Mouse (Mus musculus) kidney, adult 18-20 months (tissue): Measurements from ENCODE around the gene Dhx9.
"Not testable (repeated sequence)": the region's sequence is repeated elsewhere in the genome, so short reads cannot be mapped to it uniquely, and the experiment has no call there.

Source experiments
- DNase-seq: peaks from one replicate; pipeline ENCODE4 v3.0.0; 2021

Dhx9 gene

DNA sequence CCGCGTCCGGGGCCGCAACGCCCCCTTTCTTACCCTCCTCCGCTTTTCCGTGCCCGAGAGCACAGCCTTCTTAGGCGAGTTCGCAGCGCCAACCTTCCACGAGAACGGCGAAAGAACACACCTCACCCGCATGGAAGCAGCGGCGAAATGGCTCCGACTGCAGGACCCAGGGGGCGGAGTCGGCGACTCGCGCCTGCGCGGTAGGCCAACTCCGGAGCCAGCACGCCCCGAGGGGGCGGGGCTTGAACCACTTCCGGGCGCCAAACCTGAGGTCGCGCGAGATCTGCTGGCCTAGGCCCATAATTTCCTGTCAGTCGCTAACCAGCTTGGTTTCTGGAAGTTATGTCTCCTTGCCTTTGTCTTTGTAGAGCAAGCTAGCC lies at the start of gene Dhx9:
Gene Dhx9, minus strand, starts transcription at position 161 of the 380 bp plus-strand sequence.
- peak; percentile 99 for DNase-seq

DNA sequence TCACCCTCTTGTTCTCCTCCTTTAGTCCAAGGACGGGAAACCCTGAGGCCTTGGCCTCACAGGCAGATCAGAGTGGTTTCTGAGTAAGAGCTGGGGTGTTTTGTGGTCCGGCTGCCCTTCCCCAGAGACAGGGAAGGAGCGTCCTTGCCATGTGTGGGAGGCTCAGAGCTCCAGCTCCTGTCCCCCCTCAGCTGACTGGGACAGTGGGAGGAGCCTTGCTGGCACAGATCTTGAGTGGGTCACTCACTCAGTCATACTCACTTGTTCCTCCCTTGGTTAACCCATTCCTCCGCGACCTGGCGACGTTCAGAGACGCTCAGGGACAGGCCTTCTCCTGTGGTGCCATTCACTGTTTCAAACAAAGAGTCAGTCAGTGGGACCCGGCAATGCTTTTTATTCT lies 48.2 kb upstream of the Dhx9 start:
- no peak for DNase-seq

DNA sequence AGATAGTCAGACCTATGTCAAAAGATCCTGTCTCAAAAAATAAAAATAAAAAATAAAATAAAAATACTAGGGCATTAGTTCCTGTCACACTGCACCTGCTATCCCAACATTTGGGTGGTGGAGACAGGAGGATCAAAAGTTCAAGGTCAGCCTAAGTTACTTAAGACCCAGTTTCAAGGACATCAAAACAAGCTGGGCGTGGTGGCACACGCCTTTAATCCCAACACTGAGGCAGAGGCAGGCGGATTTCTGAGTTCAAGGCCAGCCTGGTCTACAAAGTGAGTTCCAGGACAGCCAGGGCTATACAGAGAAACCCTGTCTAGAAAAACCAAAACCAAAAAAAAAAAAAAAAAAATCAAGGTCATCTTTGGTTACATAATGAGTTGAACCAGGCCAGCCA lies 45.4 kb upstream of the Dhx9 start:
- DNase-seq, result not testable (repeated sequence)

DNA sequence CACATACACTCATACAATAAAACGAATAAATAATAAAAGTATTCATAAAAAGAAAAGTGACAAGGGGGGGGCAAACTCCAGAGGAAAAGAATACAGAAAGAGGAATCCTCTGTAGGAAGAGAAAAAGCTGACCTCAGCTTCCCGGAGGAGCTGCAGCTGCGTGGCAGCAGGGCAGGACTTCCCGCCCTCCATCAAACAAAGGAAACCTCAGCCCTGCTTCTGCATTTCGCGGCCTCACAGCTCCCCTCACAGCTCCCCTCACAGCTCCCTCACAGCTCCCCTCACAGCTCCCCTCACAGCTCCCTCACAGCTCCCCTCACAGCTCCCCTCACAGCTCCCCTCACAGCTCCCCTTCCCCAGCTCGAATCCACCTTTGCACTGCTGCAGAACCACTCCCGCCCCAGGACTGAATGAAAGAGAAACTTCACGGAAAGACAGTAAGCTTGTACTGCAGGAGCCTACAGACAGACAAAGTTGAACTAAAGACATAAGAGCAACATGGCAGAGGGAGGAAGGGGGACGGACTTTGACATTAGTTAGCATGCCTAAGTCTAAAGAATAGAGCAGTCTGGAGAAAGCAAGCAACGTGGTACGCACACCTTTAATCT lies 44.9 kb upstream of the Dhx9 start:
- no peak for DNase-seq

DNA sequence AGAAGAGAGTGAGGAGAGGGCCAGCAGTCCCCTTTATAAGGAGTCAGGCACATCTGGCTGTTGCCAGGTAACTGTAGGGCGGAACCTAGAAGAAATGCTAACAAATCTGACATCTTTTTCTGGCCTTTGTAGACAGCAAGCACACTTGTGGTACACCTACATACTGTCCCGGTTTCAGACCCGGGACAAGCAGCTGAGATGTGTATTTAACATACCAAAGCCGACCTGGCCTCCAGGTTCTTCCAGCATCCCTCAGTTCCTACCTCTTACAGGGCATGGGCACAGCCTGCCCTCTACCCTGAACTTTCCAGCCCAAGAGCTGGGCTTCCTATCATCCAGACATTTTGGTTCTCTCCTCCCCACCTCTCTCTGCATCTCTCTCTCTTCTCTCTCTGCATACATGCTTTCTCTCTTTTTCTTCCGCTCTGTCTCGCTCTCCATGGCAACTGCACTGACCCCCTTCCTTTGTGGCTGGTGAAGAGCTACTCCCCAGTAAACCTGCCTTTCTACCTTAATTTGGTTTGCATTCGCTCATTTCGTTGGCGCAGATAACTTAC lies 44.3 kb upstream of the Dhx9 start:
- DNase-seq, result no peak

DNA sequence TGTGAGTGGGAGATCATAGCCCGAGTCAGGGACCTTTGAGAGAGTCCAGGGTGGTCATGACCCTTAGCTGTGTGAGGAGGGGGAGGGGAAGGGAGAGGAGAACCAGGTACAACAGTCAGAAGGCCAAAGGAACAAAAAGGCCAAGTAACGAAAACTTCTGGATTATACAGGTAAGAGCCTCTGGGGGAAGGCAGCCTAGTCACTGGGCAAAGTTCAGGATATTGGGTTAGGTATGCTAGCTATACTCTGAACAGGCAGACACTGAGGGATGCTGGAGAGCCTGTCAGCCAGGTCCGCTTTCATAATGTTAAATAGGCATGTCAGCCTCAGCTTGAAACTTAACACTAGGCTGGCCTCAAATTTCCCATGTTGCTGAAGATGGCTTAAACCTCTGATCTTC lies 34.7 kb upstream of the Dhx9 start:
- DNase-seq, result no peak

DNA sequence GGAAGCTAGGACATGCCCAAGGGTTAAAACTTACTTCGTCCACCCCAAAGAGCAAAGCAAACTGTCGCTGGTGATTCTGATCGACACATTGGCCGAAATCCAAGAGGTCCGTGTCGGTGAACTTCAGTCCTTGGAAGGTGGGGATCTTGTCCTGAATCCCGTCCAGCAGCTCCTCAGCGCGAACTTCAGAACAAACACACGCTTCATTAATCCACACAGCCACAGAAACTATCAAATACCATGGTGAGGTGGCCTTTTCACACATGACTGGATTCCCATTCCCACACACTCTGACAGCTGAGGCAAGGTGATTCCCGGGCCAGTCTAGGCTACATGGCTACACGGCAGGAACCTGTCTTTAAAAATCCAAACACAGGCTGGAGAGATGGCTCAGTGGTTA lies 27.9 kb upstream of the Dhx9 start:
- peak; percentile 47 for DNase-seq

DNA sequence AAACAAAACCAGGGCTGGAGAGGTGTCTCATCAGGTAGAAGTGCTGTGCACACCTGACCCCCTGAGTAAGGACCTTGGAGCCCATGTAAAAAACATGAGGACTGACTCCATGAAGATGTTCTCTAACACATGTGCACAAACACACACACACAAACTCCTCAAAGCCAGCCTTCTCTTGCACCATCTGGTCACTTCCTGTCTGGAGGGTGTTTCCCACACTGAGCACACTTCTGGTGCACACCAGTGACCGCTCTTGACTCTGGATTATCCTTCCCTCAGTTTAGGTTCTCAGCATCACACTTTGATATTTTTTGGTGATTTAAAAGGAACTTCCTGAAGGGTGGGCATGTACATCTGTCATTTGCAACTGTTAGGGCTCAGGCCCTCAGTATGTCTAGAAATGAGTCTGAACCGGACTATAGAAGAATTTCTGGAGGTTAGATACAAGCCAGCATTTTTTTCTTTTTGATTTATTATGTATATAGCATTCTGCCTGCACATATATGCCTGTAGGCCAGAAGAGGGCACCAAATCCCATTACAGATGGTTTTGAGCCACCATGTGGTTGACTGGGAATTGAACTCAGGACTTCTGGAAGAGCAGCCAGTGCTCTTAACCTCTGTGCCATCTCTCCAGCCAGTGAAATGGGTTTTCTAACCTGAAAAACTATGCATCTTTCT lies 23.0 kb upstream of the Dhx9 start:
- DNase-seq, result no peak

DNA sequence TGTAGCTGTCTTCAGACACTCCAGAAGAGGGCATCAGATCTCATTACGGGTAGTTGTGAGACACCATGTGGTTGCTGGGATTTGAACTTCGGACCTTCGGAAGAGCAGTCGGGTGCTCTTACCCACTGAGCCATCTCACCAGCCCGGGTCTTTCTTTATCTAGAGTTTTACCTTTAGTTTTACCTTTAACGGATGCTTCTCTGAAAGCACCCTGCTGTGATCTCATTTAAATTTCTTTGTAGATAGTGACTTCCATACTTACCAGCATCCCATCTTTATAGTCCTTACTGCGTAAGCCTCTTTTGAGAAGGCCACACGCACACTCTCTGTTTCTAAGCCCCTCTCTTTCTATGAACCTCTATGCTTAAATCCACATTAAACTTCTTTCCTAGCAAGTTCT lies 22.1 kb upstream of the Dhx9 start:
- not testable (repeated sequence) for DNase-seq

DNA sequence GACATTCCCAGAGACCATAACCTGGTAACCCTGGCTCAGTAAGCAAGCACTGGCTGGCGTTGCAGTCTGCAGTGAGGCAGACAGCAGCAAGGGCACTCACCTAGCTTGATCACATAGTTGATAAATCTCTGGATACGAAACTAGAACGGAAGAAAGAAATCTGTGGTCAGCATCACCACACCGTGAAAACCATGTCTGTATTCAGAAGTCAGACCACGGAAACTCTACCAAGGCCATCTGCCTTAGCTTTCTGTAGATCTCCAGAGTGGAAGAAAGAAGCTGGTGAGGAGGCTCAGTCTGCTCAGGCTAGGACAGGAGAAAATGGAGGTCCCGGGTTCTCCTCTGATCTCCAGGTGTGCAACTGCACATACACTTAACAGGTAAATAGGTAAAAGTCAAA lies 21.6 kb upstream of the Dhx9 start:
- DNase-seq, result no peak

DNA sequence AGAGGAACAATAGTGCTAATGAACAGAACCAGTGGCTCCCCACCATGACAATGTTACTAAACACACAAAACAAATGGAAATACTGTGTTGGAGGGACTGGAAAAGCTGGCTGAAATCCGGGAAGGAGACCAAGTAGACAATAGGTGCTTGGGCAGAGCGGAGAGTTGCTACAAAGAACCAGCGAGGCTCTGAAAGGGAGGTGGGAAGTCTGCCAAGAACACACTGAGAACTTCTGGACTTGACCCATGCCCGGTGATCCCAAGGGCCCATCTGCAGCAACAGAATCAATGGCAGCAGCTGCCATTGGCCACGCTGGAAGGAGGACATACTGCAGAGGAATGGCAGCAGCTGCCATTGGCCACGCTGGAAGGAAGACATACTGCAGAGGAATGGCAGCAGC lies 18.8 kb upstream of the Dhx9 start:
- peak; percentile 66 for DNase-seq

DNA sequence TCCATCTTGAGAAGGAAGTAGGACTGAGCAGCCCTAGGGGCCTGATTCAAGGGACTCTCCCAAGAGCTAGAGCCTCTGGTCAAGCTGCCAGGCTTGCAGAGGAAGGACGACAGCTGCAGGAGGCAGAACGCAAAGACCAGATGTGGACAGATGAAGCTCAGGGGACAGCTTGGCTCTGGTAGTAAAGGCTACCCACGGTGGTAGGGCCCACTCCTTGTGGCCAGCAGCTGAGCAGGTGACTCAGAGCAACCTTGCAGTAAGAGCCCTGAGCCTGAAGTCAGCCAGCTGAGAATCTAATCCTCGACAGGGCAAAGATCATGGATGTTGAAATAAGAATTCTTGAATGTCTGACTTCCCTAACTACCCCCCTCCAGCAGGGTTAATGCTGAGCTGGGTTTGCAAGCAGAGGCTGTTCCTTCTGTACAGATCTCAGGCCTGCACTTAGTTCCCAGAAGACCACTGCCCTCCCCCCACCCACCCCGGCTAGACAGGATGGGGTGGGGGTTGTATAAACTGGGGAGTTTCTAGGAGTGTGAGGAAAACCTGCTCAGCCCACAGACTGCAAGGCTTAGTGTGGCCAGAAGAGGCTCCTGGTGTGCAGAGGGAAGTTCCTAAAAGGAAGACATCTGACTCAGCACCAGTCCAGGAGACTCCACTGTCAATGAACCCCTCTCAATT lies 14.3 kb upstream of the Dhx9 start:
- peak; percentile 57 for DNase-seq

DNA sequence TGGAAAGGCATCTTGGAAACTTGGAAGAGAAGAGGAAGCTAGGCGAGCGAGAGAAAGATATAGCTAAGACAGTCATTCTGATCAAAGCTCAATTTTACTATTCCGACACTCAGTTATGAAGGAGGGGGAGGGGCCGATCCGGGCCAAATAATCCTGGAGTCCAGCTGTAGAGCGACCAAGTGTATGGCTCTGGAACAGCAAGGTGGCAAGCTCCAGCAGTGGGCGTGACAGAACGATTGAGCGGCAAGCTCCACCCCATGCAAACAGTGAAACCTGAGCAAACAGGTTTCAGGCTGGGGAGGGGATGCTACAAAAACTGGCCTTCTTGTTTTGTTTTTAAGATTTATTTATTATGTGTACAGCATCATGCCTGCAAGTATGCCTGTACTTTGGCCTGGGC lies 12.6 kb upstream of the Dhx9 start:
- no peak for DNase-seq

DNA sequence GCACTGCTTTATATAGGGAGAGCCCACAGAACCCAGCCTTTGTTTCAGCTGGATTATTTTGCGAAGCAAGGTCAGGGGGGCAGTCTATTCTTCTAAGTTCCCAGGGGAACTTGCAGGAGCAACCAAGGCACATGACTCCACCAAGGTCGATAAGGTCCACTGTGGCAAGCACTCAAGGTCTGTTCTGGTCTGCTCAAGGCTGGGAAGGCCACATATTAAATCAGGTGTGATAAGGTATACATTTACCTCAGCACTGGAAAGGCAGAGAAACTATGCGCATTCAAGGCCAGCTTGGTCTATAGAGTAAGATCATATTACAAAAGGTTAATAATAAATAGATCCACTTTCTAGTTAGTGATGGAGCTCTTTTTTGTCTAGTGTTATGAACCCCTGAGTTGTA lies 8.6 kb upstream of the Dhx9 start:
- no peak for DNase-seq

DNA sequence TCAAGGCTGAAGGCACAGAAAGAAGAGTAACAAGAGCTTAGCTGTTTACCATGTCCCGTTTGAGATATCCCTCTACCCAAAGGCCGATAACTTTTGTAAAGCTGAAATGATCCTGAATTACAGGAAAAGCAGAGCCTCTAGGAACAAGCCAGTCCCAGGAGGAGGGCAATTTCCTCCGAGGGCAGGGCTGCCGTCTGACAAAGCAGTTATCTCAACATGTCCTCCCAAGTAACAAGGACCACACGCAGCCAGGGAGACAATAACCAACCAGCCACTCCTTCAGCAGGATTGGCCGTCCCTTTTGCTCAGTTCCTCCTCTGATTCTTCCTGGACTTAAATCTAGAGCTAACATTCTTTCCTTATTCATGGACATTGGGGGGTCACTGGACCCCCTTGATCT lies 6.5 kb upstream of the Dhx9 start:
- no peak for DNase-seq

DNA sequence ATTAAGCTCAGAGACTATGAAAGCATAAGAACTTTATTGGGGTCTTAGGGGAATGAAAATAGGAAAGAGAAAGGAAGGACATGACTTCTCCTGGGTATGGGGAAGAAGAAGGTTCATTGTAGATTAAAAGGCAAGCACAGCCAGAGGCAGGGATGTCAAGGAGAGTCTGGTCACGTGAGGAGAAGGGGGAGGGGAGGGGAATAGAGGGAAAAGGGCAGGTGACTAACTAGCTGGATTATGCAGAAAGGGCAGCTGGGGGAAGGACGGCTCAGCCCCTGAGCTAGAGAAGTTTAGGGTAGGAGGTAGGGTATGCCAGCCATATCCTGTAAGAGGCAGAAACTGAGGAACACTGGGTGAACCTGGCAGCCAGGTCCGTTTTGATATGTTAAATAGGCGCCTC lies 5.9 kb upstream of the Dhx9 start:
- peak; percentile 33 for DNase-seq

DNA sequence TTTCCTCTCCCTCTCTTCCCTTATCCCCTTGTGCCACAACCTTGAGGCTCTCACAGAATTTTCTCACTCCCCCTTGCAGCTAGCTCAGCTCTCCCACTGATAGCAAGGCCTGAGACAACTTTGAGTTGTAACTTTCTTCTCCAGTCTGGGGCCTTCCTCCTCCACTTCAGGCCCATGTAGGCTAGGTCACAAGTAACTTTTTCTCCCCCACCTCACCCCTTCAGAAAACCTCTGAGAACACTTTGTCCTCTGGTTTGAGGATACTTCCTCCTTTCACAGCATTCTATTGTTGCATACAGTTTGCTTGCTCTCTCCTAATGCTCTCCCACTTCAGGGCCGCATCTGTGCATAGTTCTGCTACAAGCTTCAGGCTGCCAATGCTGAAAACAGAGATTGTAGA lies 4.4 kb upstream of the Dhx9 start:
- DNase-seq, result no peak

DNA sequence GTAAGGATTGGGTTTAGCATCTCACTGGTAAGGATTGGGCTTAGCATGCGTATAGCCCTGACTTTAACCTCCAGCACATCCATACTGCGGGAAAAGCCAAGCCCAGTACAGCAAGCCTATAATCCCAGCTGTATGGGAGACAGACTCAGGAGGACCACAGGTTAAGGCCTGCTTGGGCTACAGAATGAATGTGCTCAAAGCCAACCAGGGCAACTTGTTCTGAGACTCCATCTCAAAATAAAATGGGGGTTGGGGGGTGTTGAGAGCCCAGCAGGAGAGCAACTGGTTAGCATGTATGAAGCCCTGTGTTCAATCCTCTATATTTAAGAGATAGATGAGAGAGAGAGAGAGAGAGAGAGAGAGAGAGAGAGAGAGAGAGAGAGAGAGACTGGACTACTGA lies 3.9 kb upstream of the Dhx9 start:
- DNase-seq, result no peak

DNA sequence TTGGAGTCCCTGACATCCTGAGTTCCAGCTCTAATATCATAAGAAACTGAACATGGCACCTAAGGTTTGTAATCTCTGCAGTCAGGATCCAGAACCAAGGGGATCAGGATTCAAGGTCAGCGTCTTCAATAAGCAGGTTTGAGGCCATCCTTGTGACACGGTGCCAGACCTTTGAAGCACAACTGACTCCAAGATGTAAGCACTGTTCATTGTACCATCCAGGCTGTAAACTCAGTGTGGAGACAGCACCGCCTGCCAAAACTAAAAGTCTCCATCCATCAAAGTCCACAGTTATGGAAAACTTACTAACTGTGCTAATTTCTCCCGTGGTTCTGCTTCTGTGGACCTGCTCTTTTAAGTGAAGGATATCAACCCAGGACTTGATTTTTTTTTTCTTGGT lies 2.5 kb upstream of the Dhx9 start:
- no peak for DNase-seq

DNA sequence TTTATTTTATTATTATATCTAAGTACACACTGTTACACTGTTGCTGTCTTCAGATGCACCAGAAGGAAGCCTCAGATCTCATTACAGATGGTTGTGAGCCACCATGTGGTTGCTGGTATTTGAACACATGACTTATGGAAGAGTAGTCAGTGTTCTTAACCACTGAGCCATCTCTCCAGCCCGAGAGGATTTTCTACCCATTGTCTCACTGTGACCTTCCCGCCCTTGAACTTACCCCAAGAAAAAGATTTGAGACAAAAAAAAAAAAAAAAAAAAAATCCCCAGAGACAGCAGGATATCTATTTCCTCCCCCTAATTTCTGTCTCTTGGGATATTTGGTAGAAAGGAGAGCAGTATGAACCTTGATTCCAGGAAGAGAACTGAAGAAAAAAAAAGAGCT lies 2.1 kb upstream of the Dhx9 start:
- no peak for DNase-seq

DNA sequence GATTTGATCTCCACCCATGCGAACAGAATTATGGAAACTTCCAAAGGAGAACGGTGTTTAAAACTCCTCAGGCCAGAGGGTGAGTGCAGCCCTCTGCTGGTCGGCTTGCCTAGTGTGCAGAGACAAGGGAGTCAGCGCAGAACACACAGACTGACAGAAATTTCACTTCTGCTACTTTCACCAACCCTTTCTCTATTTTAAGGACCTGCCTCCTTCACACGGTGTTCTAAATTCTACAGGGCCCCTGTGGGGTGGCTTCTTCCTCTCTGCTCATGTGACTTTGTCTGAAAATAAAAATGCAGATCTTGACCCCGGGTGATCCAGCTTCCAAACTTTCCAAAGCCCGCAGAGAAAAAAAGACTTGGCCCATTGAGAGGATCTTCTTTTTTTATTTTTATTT lies 1.7 kb upstream of the Dhx9 start:
- DNase-seq, result no peak

DNA sequence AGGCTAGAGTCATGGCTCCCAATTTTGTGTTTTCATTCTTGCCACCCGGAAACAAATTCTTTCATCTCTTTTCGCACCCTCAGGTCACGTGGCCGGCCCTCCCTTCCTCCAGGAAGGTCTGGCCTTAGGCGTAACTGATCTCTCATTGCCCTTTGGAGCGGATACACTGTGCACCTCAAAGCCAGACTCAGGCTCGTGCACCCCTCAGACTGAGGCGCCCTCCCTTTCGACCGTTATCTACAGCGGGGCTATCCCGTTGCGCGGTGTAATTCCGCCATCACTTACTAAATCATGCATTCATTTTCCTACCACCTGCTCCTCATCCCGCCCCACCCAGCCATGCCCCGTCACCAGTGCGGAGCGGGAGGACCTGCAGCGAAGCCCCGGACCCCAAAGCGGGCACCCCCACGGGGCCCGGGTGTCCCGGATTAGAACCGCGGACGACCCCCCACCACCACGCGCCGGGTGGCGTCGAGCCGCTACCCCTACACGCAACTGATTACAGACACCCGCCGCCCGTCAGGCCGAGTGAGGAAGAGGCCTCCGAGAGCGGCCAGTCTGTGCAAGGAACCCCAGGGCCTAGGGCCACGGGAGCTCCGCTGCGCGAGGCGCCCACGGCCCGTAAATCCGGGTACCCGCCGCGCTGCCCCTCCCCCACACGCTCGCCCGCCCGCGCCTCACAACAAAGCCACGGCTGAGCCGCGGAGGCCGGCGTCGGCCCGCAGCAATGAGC lies 527 bp downstream of the Dhx9 start:
- peak; percentile 71 for DNase-seq

DNA sequence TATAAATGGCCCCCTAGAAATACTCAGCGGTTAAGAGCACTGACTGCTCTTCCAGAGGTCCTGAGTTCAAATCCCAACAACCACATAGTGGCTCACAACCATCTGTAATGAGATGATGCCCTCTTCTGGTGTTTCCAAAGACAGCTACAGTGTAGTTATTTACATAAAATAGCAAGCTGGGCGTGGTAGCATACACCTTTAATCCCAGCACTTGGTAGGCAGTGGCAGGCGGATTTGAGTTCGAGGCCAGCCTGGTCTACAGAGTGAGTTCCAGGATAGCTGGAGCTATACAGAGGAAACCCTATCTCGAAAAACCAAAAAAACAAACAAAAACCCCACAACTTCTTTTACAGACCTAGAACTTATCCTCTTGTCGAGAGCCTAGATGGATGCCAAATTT lies 1.3 kb downstream of the Dhx9 start:
- not testable (repeated sequence) for DNase-seq
